Mouse (Mus musculus) adrenal gland, postnatal 4 days (tissue): ENCODE measurements around the gene Pex19. TPM values are rescaled to one million over a fixed set of nuclear protein-coding genes. Genes with fewer than 3 reads are reported as not detected.

Source experiments
- DNase-seq, 2 experiments: peaks; one replicate each; pipeline ENCODE4 v3.0.0; 2021 to 2022; ENCODE audit warnings: low spot score in 2 of 2, mixed read lengths in 2 of 2
- total RNA-seq, 2 experiments: library from RNA; stranded (reverse); gene quantifications; 2 replicates each; pipeline ENCODE4 v1.2.3; 2021

Pex19 gene
- total RNA-seq, 2 experiments from 2014 or later = 168 to 170 TPM

DNA sequence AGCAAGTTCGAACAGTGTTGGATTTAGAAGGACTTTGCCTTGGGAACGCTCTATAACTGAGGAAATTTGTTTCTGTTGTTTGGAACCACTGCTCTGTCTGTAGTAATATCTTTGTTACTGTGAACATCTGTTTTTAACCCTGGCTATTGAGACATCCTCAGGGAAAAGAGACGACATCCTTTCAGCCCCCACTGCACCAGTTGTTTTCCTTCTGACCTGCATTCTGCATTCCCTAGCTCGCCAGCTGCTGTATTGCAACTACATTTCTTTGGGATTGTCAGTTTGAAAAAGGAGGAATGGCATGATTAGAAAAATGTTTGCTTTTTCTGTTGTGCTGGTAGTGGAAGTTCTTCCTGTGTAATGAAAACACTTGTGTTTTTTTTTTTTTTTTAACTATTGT, 54.3 kb downstream of the Pex19 start:
- DNase-seq = no peak

GRCm38 (mm10) chr1:172181777-172182176, 55.2 kb downstream of the Pex19 start:
- DNase-seq = no peak

DNA sequence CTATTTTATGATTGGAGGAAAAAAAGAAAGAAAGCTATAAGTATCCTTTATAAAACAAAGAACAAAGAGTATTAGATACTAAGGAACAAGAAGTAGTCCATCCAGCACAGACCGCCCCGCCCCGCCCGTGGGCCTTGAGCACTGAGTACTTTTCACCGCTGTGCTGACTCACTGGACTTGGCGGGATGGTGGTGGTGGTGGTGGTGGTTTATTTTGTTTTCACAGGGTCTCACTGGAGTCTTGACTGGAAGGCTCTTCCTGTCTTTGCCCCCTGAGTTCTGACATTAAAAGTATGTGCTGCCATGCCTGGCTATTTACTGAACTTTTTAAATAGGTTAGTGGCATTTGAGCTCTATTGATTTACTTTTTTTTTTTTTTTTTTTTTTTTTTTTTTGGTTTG, 56.5 kb downstream of the Pex19 start:
- no peak for DNase-seq

DNA sequence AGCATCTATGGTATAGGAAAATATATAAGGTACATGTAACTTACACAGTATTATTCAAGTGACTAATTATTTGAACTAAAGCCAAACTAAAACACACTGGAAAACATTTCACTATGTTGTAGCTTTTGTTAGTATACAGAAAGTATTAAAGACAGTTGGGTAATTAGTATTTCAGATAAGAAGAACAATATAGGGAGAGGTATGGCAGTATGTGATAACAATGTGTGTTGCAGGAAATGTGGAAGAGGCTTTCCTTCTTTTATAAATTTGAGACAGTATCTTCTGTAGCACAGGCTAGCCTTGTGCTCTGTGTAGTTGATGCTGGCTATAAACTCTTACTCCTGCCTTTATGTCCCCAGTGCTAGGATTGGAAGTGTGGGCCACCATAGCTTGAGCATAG, 57.4 kb downstream of the Pex19 start:
- DNase-seq = no peak

Other genes with a start within 250 kb of the Pex19 start
- under 1 TPM; 0.34 to 0.36 TPM for gene Gm10521, start 231.1 kb upstream of the Pex19 start, total RNA-seq
- gene Slamf6, start 209.2 kb upstream of the Pex19 start, total RNA-seq = under 1 TPM; 0.20 to 0.62 TPM
- 10 to 100 TPM; 16.2 to 18.7 TPM for gene Vangl2, start 98.3 kb upstream of the Pex19 start, total RNA-seq
- under 1 TPM in 1 of 2 experiments, not detected in 1; 0.31 TPM for gene Nhlh1, start 69.2 kb upstream of the Pex19 start, total RNA-seq
- gene Copa, start 44.2 kb upstream of the Pex19 start, total RNA-seq = 100 to 1,000 TPM; 187 to 205 TPM
- gene Ncstn, start 44.0 kb upstream of the Pex19 start, total RNA-seq = 100 to 1,000 TPM; 148 to 154 TPM
- 100 to 1,000 TPM; 177 to 181 TPM for gene Dcaf8, start 21.3 kb downstream of the Pex19 start, total RNA-seq
- 10 to 100 TPM; 92.5 to 94.7 TPM for gene Pea15a, start 80.0 kb downstream of the Pex19 start, total RNA-seq
- gene Casq1, start 93.1 kb downstream of the Pex19 start, total RNA-seq = 10 to 100 TPM; 15.7 to 51.9 TPM
- under 1 TPM; 0.39 to 0.45 TPM for gene Atp1a4, start 131.7 kb downstream of the Pex19 start, total RNA-seq
- gene Igsf8, start 134.9 kb downstream of the Pex19 start, total RNA-seq = 10 to 100 TPM; 45.3 to 55.6 TPM
- gene Atp1a2, start 171.3 kb downstream of the Pex19 start, total RNA-seq = 10 to 100 TPM; 50.9 to 70.2 TPM
- gene Kcnj9, start 202.6 kb downstream of the Pex19 start, total RNA-seq = under 1 TPM; 0.11 to 0.20 TPM
- gene Kcnj10, start 214.5 kb downstream of the Pex19 start, total RNA-seq = 1 to 10 TPM; 1.8 to 4.5 TPM
- gene Pigm, start 249.8 kb downstream of the Pex19 start, total RNA-seq = 10 to 100 TPM; 18.1 to 19.9 TPM